Mouse (Mus musculus): ENCODE results near the gene Sln.
A peak's percentile ranks its signal among the peaks of the same experiment; 100 is the strongest.

Sln gene

GRCm38 (mm10) chr9:53849864-53850263 is at the start of gene Sln:
Gene Sln, plus strand, starts transcription at chr9:53850164.
- DNase-seq = no peak

- no peak for DNase-seq
Observed at GRCm38 (mm10) chr9:53802921-53803320, 47.0 kb upstream of the Sln start.

- no peak for DNase-seq
Observed at GRCm38 (mm10) chr9:53806496-53807086, 43.4 kb upstream of the Sln start.

- DNase-seq = no peak
Observed at GRCm38 (mm10) chr9:53813418-53813817, 36.5 kb upstream of the Sln start.

- DNase-seq = peak; percentile 67
Observed at GRCm38 (mm10) chr9:53818760-53819159, 31.2 kb upstream of the Sln start.

GRCm38 (mm10) chr9:53825318-53825717 is 24.6 kb upstream of the Sln start:
- peak; percentile 26 for DNase-seq

- peak; percentile 49 for DNase-seq
Observed at GRCm38 (mm10) chr9:53829081-53829865, 20.7 kb upstream of the Sln start.

- no peak for DNase-seq
Observed at GRCm38 (mm10) chr9:53829866-53830209, 20.1 kb upstream of the Sln start.

GRCm38 (mm10) chr9:53835039-53835438 is 14.9 kb upstream of the Sln start:
- no peak for DNase-seq

GRCm38 (mm10) chr9:53835976-53836375 is 14.0 kb upstream of the Sln start:
- no peak for DNase-seq

GRCm38 (mm10) chr9:53838816-53839215 is 11.1 kb upstream of the Sln start:
- DNase-seq = no peak

- DNase-seq = no peak
Observed at GRCm38 (mm10) chr9:53848548-53848947, 1.4 kb upstream of the Sln start.

- DNase-seq = peak; percentile 47
Observed at GRCm38 (mm10) chr9:53852158-53852557, 2.2 kb downstream of the Sln start.

GRCm38 (mm10) chr9:53853672-53854071 is 3.7 kb downstream of the Sln start:
- peak; percentile 17 for DNase-seq

- DNase-seq = no peak
Observed at GRCm38 (mm10) chr9:53854525-53854924, 4.6 kb downstream of the Sln start.

GRCm38 (mm10) chr9:53857864-53858263 is 7.9 kb downstream of the Sln start:
- no peak for DNase-seq

GRCm38 (mm10) chr9:53873239-53873638 is 23.3 kb downstream of the Sln start:
- DNase-seq = no peak

GRCm38 (mm10) chr9:53877423-53877822 is 27.5 kb downstream of the Sln start:
- peak; percentile 6 for DNase-seq

- no peak for DNase-seq
Observed at GRCm38 (mm10) chr9:53883588-53884280, 33.8 kb downstream of the Sln start.

- DNase-seq = peak; percentile 48
Observed at GRCm38 (mm10) chr9:53890075-53890474, 40.1 kb downstream of the Sln start.

GRCm38 (mm10) chr9:53895827-53896226 is 45.9 kb downstream of the Sln start:
- DNase-seq = no peak

- no peak for DNase-seq
Observed at GRCm38 (mm10) chr9:53899836-53900235, 49.9 kb downstream of the Sln start.

- no peak for DNase-seq
Observed at GRCm38 (mm10) chr9:53903215-53903842, 53.4 kb downstream of the Sln start.
